Mouse (Mus musculus) cerebellum, adult 11 months (tissue): ENCODE results near the gene Tent4b.

Source experiments
- DNase-seq: peaks from one replicate; pipeline ENCODE4 v3.0.0; 2022

Tent4b gene

DNA sequence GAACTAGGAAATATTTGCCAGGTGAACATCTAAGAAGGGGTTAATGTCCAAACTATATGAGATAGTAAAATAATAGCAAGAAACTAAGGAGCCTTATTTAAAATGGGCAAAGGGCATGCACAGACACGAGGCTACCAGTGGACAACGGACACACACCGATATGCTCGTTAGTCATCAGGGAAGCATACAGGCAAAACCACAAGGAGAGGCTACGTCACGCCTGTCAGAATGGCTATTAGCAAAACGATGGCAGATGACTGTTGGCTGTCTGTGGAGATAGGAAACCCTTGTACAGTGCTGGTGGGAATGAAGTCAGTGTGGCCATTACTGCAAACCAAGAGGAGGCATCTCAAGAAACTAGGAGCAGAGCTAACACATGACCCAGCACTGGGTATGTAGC lies 81.9 kb downstream of the Tent4b start:
- no peak for DNase-seq

GRCm38 (mm10) chr8:88282684-88283083 lies 83.7 kb downstream of the Tent4b start:
- DNase-seq, result no peak

DNA sequence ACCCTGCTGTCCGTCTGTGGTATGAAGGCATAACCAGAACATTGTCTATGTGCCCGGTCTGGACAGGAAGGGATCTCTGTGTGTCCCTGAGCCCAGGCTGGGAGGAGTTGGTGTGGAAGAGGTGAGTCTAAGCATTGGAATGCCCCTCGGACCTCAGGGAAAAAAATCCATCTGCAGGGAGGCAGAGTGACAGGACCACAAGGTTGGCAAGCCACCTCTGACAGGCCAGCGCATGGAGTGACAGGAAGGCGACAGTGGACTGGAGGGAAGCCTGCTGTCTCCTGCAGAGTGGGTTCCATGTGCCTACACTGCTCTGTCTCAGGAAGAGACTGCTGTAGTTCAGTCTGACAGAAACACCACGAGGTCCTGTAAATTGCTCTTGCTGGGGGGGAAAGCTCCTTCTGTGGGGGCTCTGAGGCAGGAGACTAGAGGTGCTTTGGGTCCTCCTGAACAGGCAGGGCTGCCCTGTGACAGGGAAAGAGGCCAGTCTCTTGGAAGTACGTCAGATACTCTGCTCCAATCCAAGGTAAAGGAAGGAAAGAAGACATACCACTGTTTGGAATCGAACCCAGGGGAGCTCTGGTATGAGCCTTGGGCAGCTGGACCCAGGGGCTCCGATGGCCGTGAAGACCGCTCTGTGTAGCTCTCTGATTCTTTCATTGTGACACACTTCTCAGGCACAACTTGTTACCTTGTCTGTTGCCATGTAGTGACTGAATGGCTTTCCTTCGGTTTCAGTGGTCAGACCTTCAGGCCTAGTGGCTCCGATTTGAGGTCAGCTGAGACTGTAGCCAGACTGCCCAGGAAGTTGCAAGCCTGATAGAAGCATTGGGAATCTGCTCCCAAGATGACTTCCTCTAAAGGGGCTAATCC lies 84.5 kb downstream of the Tent4b start:
- DNase-seq, result no peak

GRCm38 (mm10) chr8:88284738-88285137 lies 85.7 kb downstream of the Tent4b start:
- no peak for DNase-seq

DNA sequence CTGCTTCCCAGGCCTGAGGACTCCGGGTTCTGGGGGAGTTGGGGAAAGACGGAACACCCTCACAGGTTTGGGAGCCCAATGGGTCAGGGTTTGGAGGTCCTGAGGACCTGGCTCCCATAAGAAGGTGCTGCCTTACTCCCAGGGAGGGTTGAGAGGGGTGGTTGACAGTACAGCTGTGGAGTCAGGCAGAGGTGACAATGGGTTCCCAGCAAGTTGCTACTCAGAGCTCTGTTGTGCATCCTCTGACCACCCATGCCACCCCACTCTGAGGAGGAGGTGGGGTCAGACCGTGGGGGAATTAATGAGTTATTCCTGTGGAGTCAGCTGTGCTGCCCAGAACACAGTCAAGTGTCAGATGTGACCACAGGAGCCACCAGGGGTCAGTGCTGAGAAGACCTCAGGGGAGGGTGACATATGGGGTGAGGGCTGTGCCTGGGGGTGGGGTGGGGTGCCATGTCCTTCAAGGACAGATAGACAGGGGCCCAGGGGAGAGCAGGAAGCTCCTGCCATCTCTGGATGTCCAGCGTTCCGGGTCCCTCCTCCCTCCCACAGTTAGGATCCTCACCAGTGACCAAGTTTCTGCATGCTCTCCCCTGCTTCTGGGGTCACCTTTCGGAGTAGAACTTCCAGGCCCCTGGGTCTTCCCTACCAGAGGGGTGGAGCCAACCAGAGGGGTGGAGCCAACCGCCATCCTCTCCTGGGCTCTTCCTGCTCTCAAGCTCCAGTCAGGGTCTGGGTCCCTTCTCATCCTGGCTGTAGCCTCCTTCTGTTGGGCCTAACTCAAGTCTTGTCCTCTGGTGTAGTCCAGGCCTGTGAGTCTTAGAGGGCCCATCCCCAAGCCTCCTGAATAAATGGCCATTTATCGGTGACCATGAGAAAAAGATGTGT lies 86.7 kb downstream of the Tent4b start:
- no peak for DNase-seq

GRCm38 (mm10) chr8:88286421-88286960 lies 87.5 kb downstream of the Tent4b start:
- no peak for DNase-seq

GRCm38 (mm10) chr8:88288622-88289242 lies 89.7 kb downstream of the Tent4b start:
- DNase-seq, result no peak

GRCm38 (mm10) chr8:88289901-88290300 lies 90.9 kb downstream of the Tent4b start:
- no peak for DNase-seq

DNA sequence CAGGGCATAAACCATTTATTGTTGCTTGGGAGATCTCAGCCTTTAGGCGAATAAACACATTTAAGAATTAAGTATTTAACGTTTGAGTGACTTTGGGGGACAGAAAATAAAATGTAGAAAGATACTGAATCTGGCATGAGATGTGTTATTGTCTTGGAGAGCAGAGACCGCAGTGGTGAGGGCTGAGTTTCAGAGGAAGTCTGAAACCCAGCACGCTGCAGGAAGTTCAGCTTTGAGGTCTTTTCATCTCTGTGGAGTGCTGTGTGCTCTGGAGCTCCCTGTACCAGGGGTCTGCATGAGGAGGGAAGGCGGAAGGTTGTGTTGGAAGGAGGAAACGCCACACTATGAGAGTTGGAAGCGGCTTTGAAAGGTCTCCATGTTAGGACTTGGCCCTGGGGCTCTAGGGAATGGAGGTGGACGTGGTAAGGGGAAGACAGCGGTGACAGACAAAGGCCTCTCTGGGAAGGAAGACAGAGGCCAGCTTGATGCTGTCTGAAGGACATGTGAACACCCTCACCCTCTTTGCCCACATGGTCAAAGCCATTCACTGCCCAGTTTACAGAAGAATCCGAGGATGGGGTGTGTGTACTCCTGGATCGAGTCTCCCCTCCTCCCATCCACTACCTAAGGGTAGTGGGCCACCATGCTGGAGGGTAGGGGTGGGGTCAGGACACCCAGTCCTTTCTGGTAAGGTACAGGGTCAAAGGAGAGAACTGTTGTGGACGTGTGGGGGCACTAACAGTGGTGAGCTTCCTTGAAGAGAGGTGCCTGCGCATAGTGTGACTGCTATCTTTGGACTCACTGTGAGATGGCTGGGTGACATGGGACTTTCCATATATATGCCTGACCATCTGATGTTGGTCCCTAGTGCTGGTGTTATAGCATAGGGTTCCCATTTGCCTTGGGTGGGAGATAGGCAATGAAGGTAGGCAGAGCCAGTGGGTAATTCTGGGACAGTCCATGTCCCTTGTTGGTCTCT lies 91.6 kb downstream of the Tent4b start:
- no peak for DNase-seq

GRCm38 (mm10) chr8:88291305-88291690 lies 92.3 kb downstream of the Tent4b start:
- DNase-seq, result no peak

- no peak for DNase-seq
These were observed 93.9 kb downstream of the Tent4b start for GRCm38 (mm10) chr8:88292926-88293325.

DNA sequence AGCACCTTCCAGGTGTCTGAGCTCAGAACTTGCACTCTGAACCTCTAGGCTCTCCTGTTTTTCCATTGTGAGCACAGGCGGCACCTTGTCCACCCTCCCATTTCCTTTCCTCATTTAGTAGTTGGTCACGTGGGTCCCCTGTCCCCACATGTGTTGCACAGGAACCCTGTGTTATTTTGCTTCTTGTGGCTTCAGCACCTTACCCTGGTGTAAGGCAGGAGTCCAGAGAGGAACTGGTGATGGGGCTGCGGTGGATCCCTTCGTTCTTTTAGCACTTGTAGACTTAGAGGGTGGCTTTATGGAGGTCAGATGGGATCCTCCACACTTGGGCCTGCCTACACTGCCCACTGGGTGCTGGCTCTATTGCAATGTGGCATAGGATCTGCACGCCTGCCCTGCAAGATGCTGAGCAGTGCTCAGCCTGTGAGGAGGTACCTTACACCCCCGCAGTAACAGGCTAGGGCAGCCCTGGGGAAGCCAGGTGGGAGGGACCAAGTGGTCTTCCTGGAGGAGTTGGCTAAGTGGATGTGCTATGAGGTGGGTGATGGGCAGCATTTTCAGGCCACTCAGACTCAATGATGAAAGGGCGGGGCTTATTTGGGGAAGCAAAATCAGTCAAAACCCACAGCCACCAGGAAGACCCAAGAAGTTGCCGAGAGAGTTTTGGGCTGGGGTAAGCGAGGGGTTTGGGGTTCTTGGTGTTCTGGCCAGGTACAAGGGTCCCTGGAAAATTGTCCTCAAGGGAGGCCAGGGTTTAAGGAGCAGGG lies 94.8 kb downstream of the Tent4b start:
- no peak for DNase-seq

GRCm38 (mm10) chr8:88294977-88295376 lies 96.0 kb downstream of the Tent4b start:
- DNase-seq, result no peak

DNA sequence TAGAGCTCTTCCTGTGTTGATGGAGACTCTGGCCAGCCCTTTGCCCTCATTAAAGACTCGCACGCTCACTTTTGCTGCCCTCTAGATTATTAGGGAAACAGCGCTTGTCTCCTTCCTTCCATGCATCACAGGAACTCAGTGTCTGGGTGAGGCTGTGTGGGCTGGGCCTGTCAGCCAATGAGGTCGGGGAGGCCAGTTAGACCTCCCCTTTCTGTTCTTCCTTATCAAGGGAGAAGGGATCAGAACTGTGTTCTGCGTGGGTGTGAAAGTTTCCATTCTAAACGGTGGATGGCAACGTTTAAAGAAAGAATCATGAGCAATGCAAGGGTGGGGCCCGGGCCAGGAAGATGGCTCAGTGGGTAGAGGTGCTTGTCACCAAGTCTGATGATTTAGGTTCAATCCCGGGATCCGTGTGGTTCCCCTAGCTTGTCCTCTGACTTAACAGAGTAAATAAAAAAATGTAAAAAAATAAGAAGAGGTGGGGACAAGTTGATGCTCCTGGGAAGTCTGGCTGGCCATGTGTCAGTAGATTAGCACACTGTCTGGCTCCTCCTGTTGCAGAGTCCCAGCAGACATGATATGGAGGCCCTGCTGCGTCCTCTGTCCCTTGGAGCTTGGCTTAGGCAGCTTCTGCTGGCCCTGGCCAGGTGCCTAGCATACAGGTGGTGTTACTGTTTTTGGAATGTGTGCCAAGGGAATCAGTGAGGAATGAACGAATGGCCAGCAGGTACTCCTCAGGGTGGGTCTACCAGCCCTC lies 99.1 kb downstream of the Tent4b start:
- DNase-seq, result peak; percentile 44

DNA sequence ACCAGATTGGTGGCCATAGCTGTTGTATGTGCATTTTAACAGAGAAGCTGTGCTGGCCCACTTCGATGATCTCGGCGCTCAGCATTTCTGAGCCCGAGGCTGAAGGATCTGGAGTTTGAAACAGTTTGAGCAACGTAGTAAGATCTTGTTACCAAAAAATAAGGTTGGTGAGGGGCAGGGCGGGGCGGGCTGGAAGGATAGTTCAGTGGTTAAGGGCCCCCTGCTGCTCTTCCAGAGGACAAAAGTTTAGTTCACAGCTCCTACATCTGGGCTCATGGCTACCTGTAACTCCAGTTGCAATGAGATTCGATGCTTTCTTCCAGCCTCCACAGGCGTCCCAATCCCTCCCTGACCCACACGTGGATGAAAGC lies 99.7 kb downstream of the Tent4b start:
- no peak for DNase-seq

DNA sequence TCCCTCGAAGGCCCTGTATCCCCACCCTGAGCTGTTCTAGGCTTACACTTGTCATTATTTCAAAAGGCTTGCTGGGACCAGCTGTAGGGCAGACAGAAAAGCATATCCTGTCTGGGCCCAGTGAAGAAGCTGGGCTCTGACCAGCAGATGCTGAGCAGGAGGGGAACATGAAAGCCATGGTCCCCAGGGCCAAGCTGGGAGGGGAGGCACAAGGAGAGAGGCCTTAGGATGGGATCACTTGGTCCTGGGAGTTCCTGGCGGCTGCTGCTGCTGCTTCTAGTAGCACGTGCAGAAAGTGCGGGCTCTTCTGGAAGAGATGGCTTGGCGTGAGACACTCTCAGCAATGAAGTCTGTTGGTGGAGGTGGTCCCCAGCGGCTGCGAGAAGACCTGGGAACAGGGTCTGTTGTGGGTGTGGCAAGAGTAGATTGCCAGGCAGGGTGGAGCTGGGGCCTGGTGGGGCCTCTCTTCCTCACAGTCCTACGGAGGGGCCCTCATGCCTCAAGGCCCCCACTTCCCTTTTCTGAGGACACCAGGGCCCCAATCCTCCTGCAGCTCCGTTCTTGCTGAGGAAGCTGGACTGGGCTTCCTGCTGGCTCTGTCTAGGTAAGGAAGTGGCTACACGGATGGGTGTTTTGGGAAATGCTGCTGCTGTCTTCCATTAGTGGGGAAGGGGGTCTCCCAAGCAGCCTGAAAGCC lies 101.0 kb downstream of the Tent4b start:
- no peak for DNase-seq

- DNase-seq, result no peak
These were observed 102.8 kb downstream of the Tent4b start for GRCm38 (mm10) chr8:88301589-88302437.

GRCm38 (mm10) chr8:88305814-88306213 lies 106.8 kb downstream of the Tent4b start:
- DNase-seq, result no peak

- DNase-seq, result no peak
These were observed 107.5 kb downstream of the Tent4b start for GRCm38 (mm10) chr8:88306511-88306910.
